Mouse (Mus musculus) lung, adult 2 months (tissue): ENCODE results near the gene Gm9048. TPM values are rescaled to one million over a fixed set of nuclear protein-coding genes. Genes with fewer than 3 reads are reported as not detected.
"Not testable (repeated sequence)": the region's sequence is repeated elsewhere in the genome, so short reads cannot be mapped to it uniquely, and the experiment has no call there.

Source experiments
- DNase-seq: peaks from one replicate; pipeline ENCODE4 v3.0.0; 2022
- H3K4me1 ChIP-seq: fragments of 200-500 bp; 2 replicates; pipeline ENCODE4 v1.6.1; 2011; ENCODE audit warnings: low read length; ENCODE audit not compliant: control insufficient read depth, insufficient read depth
- H3K4me3 ChIP-seq: fragments of 200-500 bp; replicated peaks from 2 replicates; pipeline ENCODE3; 2011; ENCODE audit warnings: low read depth, mild to moderate bottlenecking, control low read depth, low read length; ENCODE audit errors: extremely low read depth
- CTCF ChIP-seq: fragments of 200-500 bp; IDR thresholded peaks from 2 replicates; pipeline ENCODE4 v1.5.1; 2011; ENCODE audit warnings: mild to moderate bottlenecking, low read length, control low read depth; ENCODE audit not compliant: insufficient read depth
- POLR2A ChIP-seq: fragments of 200-500 bp; IDR thresholded peaks from 2 replicates; pipeline ENCODE4 v1.6.1; 2011; ENCODE audit warnings: low read depth, mild to moderate bottlenecking, control low read depth, low read length, borderline replicate concordance; ENCODE audit errors: extremely low read depth
- WGBS: fragments of 180-500 bp; shearing (Covaris S2); methylation state at CpG from one replicate; pipeline ENCODE4 v1.1.7; 2018; 5-methylcytosine and 5-hydroxymethylcytosine counted together
- polyA plus RNA-seq: library from polyadenylated mRNA; depleted of rRNA; stranded (reverse); fragments of >200 nt; gene quantifications from 2 replicates; pipeline ENCODE4 v1.2.3, GENCODE M21; 2012; rRNA removed

Gene Gm9048
- polyA plus RNA-seq: not detected in 2 replicates

- H3K4me1 ChIP-seq, H3K4me3 ChIP-seq, DNase-seq: not testable (repeated sequence)
- WGBS: 63% methylated on average over 1 of the region's 14 CpGs
These were observed at the start of gene Gm9048 for GRCm38 (mm10) chr10:118348579-118348978. Gene Gm9048, minus strand, starts transcription at chr10:118348679.

GRCm38 (mm10) chr10:118370443-118370842, 22.0 kb upstream of the Gm9048 start:
- 1% methylated on average over 10 of the region's 10 CpGs for WGBS
- TF ChIP-seq CTCF (peak; percentile 98), POLR2A (no peak)
- H3K4me3 ChIP-seq: no peak overlapping the region
- no peaks in the 10 kb centered on the region for H3K4me1 ChIP-seq
- peak; percentile 56 for DNase-seq

DNA sequence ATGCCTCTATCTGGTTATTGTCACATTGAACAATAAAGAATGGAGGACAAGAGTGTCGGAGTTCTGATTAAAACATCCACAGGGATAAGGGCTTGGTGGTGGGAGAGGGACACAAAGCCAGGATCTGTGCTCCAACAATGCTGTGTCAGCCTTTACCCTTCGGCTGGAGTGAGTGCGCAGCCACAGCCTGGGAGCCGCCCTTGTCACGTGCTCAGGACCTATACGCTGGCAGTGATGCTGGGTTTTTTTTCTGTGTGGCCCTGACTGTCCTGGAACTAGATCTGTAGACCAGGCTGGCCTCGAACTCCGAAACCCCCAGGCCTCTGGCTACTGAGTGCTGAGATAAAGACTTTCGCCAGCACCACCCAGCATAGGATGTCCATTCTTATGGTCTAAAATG, 21.0 kb upstream of the Gm9048 start:
- no peak for DNase-seq
- Histone ChIP-seq H3K4me3 (no peak overlapping the region), H3K4me1 (no peaks in the 10 kb centered on the region)
- 89% methylated on average over 9 of the region's 9 CpGs for WGBS
- TF ChIP-seq CTCF (no peak), POLR2A (no peak)

DNA sequence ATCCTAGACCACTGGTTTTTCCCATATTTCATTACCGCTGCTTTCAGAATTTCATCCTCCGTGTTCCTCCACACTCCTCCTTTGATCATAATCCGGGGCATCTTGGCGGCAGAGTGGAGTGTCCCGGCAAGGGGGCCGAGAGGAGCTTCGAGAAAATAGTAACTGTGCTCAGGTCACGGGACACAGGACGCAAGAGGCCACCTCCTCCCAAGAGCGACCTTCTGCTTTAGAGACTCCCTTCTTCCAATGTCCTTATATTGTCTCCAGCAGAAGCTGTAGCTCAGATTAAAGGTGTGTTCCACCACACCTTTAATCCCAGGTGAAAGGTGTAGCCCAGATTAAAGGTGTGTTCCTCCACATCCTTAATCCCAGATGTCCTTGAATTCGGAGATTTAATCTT, 5.5 kb upstream of the Gm9048 start, which contains the start of gene Gm9049:
TSS of gene Gm9049 (minus strand) at position 101 of the 400 bp plus-strand sequence.
- not testable (repeated sequence) for DNase-seq, H3K4me3 ChIP-seq, H3K4me1 ChIP-seq
- WGBS: 77% methylated on average over 1 of the region's 11 CpGs

GRCm38 (mm10) chr10:118343155-118343554, 5.3 kb downstream of the Gm9048 start, which contains the start of gene Gm9046:
Gene Gm9046, minus strand, starts transcription at chr10:118343255.
- no CpG with 5 or more reads among the region's 14 CpGs for WGBS
- not testable (repeated sequence) for H3K4me1 ChIP-seq, DNase-seq, H3K4me3 ChIP-seq

DNA sequence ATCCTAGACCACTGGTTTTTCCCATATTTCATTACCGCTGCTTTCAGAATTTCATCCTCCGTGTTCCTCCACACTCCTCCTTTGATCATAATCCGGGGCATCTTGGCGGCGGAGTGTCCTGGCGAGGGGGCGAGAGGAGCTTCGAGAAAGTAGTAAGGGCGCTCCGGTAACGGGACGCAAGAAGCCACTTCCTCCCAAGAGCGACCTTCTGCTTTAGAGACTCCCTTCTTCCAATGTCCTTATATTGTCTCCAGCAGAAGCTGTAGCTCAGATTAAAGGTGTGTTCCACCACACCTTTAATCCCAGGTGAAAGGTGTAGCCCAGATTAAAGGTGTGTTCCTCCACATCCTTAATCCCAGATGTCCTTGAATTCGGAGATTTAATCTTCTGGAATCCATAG, 10.7 kb downstream of the Gm9048 start, which contains the start of gene Gm9045:
TSS of gene Gm9045 (minus strand) at position 101 of the 400 bp plus-strand sequence.
- not testable (repeated sequence) for H3K4me3 ChIP-seq, DNase-seq, H3K4me1 ChIP-seq
- no CpG with 5 or more reads among the region's 14 CpGs for WGBS

DNA sequence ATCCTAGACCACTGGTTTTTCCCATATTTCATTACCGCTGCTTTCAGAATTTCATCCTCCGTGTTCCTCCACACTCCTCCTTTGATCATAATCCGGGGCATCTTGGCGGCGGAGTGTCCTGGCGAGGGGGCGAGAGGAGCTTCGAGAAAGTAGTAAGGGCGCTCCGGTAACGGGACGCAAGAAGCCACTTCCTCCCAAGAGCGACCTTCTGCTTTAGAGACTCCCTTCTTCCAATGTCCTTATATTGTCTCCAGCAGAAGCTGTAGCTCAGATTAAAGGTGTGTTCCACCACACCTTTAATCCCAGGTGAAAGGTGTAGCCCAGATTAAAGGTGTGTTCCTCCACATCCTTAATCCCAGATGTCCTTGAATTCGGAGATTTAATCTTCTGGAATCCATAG, 16.2 kb downstream of the Gm9048 start, which contains the start of gene Gm9044:
TSS of gene Gm9044 (minus strand) at position 101 of the 400 bp plus-strand sequence.
- H3K4me1 ChIP-seq, DNase-seq, H3K4me3 ChIP-seq: not testable (repeated sequence)
- no CpG with 5 or more reads among the region's 14 CpGs for WGBS

- not testable (repeated sequence) for H3K4me1 ChIP-seq, DNase-seq, H3K4me3 ChIP-seq
- no CpG with 5 or more reads among the region's 11 CpGs for WGBS
These were observed 21.6 kb downstream of the Gm9048 start, which contains the start of gene Gm9040 for GRCm38 (mm10) chr10:118326869-118327268. Gene Gm9040, minus strand, starts transcription at chr10:118326969.

GRCm38 (mm10) chr10:118319024-118319423, 29.5 kb downstream of the Gm9048 start:
- Histone ChIP-seq H3K4me1 (no peaks in the 10 kb centered on the region), H3K4me3 (no peak overlapping the region)
- WGBS: 65% methylated on average over 8 of the region's 8 CpGs
- DNase-seq: no peak
- TF ChIP-seq POLR2A (no peak), CTCF (no peak)

GRCm38 (mm10) chr10:118302133-118302532, 46.3 kb downstream of the Gm9048 start:
- 47% methylated on average over 2 of the region's 2 CpGs for WGBS
- DNase-seq: not testable (repeated sequence)

More at GRCm38 (mm10) chr10:118302133-118302532, 46.3 kb downstream of the Gm9048 start:
- H3K4me1 ChIP-seq, H3K4me3 ChIP-seq: not testable (repeated sequence)

Other genes starting within 250 kb of the Gm9048 start
- 5.1 and 8.4 TPM in 2 replicates for gene Mdm1, start 206.9 kb downstream of the Gm9048 start, polyA plus RNA-seq
- not detected in 2 replicates for gene Il22, start 143.7 kb downstream of the Gm9048 start, polyA plus RNA-seq
- gene Gm32717, start 107.9 kb downstream of the Gm9048 start, polyA plus RNA-seq: not detected in 2 replicates
- gene Gm32802, start 90.0 kb downstream of the Gm9048 start, polyA plus RNA-seq: not detected in 2 replicates
- gene Iltifb, start 53.6 kb downstream of the Gm9048 start, polyA plus RNA-seq: not detected in 2 replicates
- not detected in 2 replicates for gene Gm9040, start 21.7 kb downstream of the Gm9048 start, polyA plus RNA-seq
- gene Gm9044, start 16.3 kb downstream of the Gm9048 start, polyA plus RNA-seq: not detected in 2 replicates
- not detected in 2 replicates for gene Gm9045, start 10.8 kb downstream of the Gm9048 start, polyA plus RNA-seq
- gene Gm9046, start 5.4 kb downstream of the Gm9048 start, polyA plus RNA-seq: not detected in 2 replicates
- gene Gm9049, start 5.4 kb upstream of the Gm9048 start, polyA plus RNA-seq: not detected in 2 replicates
- not detected in 2 replicates for gene Ifng, start 92.4 kb upstream of the Gm9048 start, polyA plus RNA-seq